Mouse (Mus musculus): ENCODE data around the gene Kif2c. TPM values are rescaled to one million over a fixed set of nuclear protein-coding genes. Genes with fewer than 3 reads are reported as not detected.

Kif2c gene
- polyA plus RNA-seq, 1 experiment = 16.5 TPM

- H3K27me3 ChIP-seq (ENCODE audit: control insufficient read depth, insufficient read depth, low read length) = no peaks in the 10 kb centered on the region
- 41% methylated on average over 4 of the region's 4 CpGs for WGBS
- H3K36me3 ChIP-seq (ENCODE audit: control insufficient read depth, insufficient read depth, low read length) = no peaks in the 10 kb centered on the region
- DNase-seq = no peak
- no peak overlapping the region for H3K27ac ChIP-seq (ENCODE audit: control insufficient read depth, insufficient read depth, low read length)
- H3K4me3 ChIP-seq (ENCODE audit: control insufficient read depth, insufficient read depth, low read length) = no peak overlapping the region
- peaks cover 3% of the 10 kb centered on the region for H3K4me1 ChIP-seq (replicated peaks; ENCODE audit: control insufficient read depth, insufficient read depth, low read length)
- TF ChIP-seq POLR2A (IDR thresholded peaks at IDR 0.05; ENCODE audit: control insufficient read depth, extremely low read depth, insufficient read depth, low read length, poor library complexity) = no peak
- no peak for TF ChIP-seq CTCF (IDR thresholded peaks at IDR 0.05; ENCODE audit: borderline replicate concordance, control insufficient read depth, extremely low read depth, insufficient read depth, low read length, poor library complexity)
These were observed 41.8 kb downstream of the Kif2c start for GRCm38 (mm10) chr4:117140613-117141012.

DNA sequence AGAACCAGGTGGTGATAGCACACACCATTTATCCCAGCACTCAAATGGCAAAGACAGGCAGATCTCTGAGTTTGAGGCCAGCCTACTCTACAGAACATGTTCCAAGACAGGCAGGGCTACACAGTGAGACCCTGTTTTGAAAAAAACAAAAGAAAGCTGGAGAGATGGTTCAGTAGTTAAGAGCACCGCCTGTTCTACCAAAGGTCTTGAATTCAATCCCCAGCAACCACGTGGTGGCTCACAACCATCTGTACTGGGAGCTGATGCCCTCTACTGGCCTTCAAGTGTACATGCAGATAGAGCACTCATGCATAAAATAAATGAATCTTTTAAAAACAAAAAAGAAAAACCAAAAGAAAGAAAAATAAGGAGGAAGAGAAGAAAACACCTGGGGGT, 43.2 kb downstream of the Kif2c start:
- no peak overlapping the region for H3K27ac ChIP-seq (ENCODE audit: control insufficient read depth, insufficient read depth, low read length)
- 1% methylated on average over 2 of the region's 2 CpGs for WGBS

DNA sequence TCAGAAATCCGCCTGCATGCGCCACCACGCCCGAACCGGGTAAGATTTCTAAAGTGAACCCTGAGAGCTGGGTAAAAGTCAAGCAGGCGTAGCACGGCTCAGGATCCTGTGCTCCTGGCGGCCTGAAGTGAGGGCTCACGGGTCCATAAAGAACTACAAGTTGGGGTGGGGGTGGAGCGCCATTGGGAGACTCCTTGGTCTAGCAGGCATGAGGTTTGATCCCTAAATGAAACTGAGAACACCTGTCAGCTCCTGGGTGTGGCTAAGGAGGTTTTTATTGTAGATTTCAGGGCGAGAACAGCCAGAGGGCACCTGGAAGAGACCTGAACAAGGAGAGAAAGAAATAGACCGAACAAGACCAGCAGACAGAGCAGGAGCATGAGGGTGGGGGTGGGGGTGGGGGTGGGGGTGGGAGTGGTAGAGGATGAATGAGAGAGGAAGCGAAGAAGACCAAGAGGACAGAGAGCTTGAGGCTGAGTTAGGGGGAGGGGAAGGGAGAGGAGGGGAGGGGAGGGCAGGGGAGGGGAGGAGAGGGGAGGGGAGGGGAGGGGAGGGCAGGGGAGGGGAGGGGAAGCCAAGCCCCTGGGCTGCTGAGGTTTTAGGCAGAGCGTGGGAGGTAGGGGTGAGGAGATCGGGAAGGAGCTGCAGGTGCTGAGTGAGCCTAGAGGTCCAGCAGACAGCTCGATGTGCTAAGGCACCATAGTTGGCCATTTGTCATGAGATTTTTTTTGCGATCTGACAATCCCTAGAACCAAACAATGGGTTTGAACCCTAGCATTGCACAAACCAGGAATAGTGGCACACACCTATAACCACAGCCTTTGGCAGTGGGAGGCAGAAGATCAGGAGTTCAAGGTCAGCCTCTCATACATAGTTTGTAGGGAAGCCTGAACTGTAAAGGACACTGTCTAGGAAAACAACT, 43.9 kb downstream of the Kif2c start:
- Histone ChIP-seq H3K4me1 (replicated peaks; ENCODE audit: control insufficient read depth, insufficient read depth, low read length) (peaks cover 9% of the 10 kb centered on the region), H3K27me3 (ENCODE audit: control insufficient read depth, insufficient read depth, low read length) (no peaks in the 10 kb centered on the region), H3K36me3 (ENCODE audit: control insufficient read depth, insufficient read depth, low read length) (no peaks in the 10 kb centered on the region), H3K4me3 (ENCODE audit: control insufficient read depth, insufficient read depth, low read length) (no peak overlapping the region), H3K27ac (ENCODE audit: control insufficient read depth, insufficient read depth, low read length) (no peak overlapping the region)
- no peak for DNase-seq
- no peak for TF ChIP-seq CTCF (IDR thresholded peaks at IDR 0.05; ENCODE audit: borderline replicate concordance, control insufficient read depth, extremely low read depth, insufficient read depth, low read length, poor library complexity)
- TF ChIP-seq POLR2A (IDR thresholded peaks at IDR 0.05; ENCODE audit: control insufficient read depth, extremely low read depth, insufficient read depth, low read length, poor library complexity) = no peak
- WGBS = 69% methylated on average over 16 of the region's 17 CpGs

More for the DNA sequence above, 43.2 kb downstream of the Kif2c start:
- DNase-seq = peak; percentile 45
- no peaks in the 10 kb centered on the region for H3K27me3 ChIP-seq (ENCODE audit: control insufficient read depth, insufficient read depth, low read length)
- H3K4me3 ChIP-seq (ENCODE audit: control insufficient read depth, insufficient read depth, low read length) = no peak overlapping the region
- peaks cover 7% of the 10 kb centered on the region for H3K4me1 ChIP-seq (replicated peaks; ENCODE audit: control insufficient read depth, insufficient read depth, low read length)
- TF ChIP-seq CTCF (IDR thresholded peaks at IDR 0.05; ENCODE audit: borderline replicate concordance, control insufficient read depth, extremely low read depth, insufficient read depth, low read length, poor library complexity) = no peak
- no peak for TF ChIP-seq POLR2A (IDR thresholded peaks at IDR 0.05; ENCODE audit: control insufficient read depth, extremely low read depth, insufficient read depth, low read length, poor library complexity)
- H3K36me3 ChIP-seq (ENCODE audit: control insufficient read depth, insufficient read depth, low read length) = no peaks in the 10 kb centered on the region

DNA sequence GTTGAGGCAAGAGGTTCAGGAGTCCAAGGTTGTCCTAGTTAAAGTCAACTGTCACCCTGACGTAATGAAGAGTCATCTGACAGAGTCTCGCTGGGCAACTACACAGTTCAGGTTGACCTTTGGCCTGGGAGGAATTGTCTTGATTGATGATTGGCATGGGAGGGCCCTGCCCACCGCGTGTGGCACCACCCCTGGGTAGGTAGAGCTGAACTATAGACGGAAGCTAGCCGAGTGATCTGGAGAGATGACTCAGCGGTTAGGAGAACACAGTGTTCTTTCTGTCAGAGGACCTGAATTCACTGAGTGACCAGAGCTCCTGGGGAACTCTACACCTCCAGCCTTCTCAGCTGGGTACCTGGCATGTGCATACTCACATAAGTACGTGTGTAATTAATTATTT, 46.4 kb downstream of the Kif2c start:
- DNase-seq = no peak
- TF ChIP-seq CTCF (IDR thresholded peaks at IDR 0.05; ENCODE audit: borderline replicate concordance, control insufficient read depth, extremely low read depth, insufficient read depth, low read length, poor library complexity) (no peak), POLR2A (IDR thresholded peaks at IDR 0.05; ENCODE audit: control insufficient read depth, extremely low read depth, insufficient read depth, low read length, poor library complexity) (no peak)
- Histone ChIP-seq H3K4me1 (replicated peaks; ENCODE audit: control insufficient read depth, insufficient read depth, low read length) (peaks cover 14% of the 10 kb centered on the region), H3K36me3 (ENCODE audit: control insufficient read depth, insufficient read depth, low read length) (no peaks in the 10 kb centered on the region), H3K27ac (ENCODE audit: control insufficient read depth, insufficient read depth, low read length) (no peak overlapping the region), H3K27me3 (ENCODE audit: control insufficient read depth, insufficient read depth, low read length) (no peaks in the 10 kb centered on the region; the same call in 1 of the 2 replicates), H3K4me3 (ENCODE audit: control insufficient read depth, insufficient read depth, low read length) (no peak overlapping the region)
- 66% methylated on average over 8 of the region's 8 CpGs for WGBS

DNA sequence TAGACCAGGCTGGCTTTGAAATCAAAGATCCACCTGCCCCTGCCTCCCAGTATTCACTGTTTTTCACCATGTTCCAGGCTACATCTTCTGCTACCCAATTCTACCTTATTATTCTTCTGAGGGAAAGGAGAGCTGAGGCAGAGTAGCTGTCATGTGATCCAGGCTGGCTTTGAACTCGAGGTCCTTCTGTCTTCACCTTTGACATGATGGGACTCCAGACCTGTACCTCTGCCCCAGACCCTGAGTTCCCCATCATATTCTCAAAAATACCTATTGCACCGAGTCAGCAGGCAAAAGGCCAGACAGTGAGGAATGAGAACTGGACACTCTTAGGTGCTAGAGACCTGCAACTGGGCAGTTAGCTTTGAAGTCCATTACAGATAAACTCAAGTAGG, 47.8 kb downstream of the Kif2c start:
- 42% methylated on average over 2 of the region's 2 CpGs for WGBS
- no peak for TF ChIP-seq POLR2A (IDR thresholded peaks at IDR 0.05; ENCODE audit: control insufficient read depth, extremely low read depth, insufficient read depth, low read length, poor library complexity)
- peaks cover 14% of the 10 kb centered on the region for H3K4me1 ChIP-seq (replicated peaks; ENCODE audit: control insufficient read depth, insufficient read depth, low read length)
- H3K36me3 ChIP-seq (ENCODE audit: control insufficient read depth, insufficient read depth, low read length) = no peaks in the 10 kb centered on the region
- DNase-seq = no peak
- H3K27ac ChIP-seq (ENCODE audit: control insufficient read depth, insufficient read depth, low read length) = peak overlapping the region; percentile 23; the same call in 1 of the 2 replicates
- H3K4me3 ChIP-seq (ENCODE audit: control insufficient read depth, insufficient read depth, low read length) = no peak overlapping the region
- no peaks in the 10 kb centered on the region; the same call in 1 of the 2 replicates for H3K27me3 ChIP-seq (ENCODE audit: control insufficient read depth, insufficient read depth, low read length)

DNA sequence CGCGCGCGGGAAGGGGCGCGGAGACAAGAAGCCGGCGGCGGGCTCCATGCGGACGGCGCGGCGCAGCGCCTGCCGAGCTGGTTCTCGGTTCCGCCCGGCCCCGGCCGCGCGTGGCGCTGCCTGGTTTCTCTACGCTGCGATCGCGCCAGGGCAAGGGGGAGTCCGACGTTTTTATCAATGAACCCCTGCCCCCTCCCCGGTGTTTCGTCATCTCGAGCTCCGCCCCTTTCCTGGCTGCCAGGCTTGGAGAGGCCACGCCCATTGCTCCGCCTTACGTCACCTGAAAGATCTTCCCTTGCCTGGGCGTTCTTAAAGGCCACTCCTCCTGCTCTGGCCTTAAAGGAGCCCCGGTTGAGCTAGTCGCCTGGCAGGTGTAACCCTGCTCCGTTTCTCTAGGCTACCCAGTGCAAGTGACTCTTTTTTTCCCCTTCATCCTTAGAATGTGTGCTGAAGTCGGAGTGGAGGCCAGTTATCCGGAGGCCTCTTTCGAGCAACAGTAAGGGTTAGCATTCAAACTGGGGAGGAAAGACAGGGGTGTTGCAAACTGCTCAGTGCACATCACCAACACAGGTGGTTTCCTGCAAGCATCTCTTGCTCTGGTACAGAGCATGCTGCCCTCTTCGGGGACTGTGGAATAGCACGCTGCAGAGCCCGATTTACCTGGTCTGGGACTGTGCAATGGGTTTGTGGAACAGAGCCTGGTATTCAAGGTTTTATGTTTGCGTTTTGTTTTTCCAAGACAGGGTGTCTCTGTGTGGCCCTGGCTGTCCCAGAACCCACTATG, 48.4 kb downstream of the Kif2c start, which contains the start of gene Plk3:
TSS of gene Plk3 (minus strand) at position 147 of the 784 bp plus-strand sequence.
- no peaks in the 10 kb centered on the region for H3K36me3 ChIP-seq (ENCODE audit: control insufficient read depth, insufficient read depth, low read length)
- H3K4me1 ChIP-seq (replicated peaks; ENCODE audit: control insufficient read depth, insufficient read depth, low read length) = peaks cover 14% of the 10 kb centered on the region
- no peaks in the 10 kb centered on the region; the same call in 1 of the 2 replicates for H3K27me3 ChIP-seq (ENCODE audit: control insufficient read depth, insufficient read depth, low read length)
- H3K27ac ChIP-seq (ENCODE audit: control insufficient read depth, insufficient read depth, low read length) = peak within 1 kb of the TSS; percentile 23; the same call in 1 of the 2 replicates
- 2% methylated on average over 47 of the region's 48 CpGs for WGBS
- no peak for TF ChIP-seq CTCF (IDR thresholded peaks at IDR 0.05; ENCODE audit: borderline replicate concordance, control insufficient read depth, extremely low read depth, insufficient read depth, low read length, poor library complexity)
- peak; percentile 37; the same call in 1 of the 2 replicates for TF ChIP-seq POLR2A (IDR thresholded peaks at IDR 0.05; ENCODE audit: control insufficient read depth, extremely low read depth, insufficient read depth, low read length, poor library complexity)
- peak; percentile 98 for DNase-seq
- H3K4me3 ChIP-seq (ENCODE audit: control insufficient read depth, insufficient read depth, low read length) = peak within 1 kb of the TSS; percentile 61
